Mouse (Mus musculus) B cell, adult 62 days (primary cell): ENCODE measurements around the gene Gm28171. TPM values are rescaled to one million over a fixed set of nuclear protein-coding genes. Genes with fewer than 3 reads are reported as not detected.

Experiments
- total RNA-seq: library from RNA; stranded (reverse); gene quantifications from 4 replicates; pipeline ENCODE4 v1.2.4, GENCODE M21; 2023

Gene Gm28171
- total RNA-seq = not detected in 4 replicates

GRCm38 (mm10) chrY:5793095-5793494, at the start of gene Gm28171:
Gene Gm28171 (plus strand): TSS chrY:5793395.

Other genes with a start within 250 kb of the Gm28171 start
- not detected in 4 replicates for gene Gm21854, start 136.4 kb upstream of the Gm28171 start, total RNA-seq
- gene Gm20914, start 67.4 kb upstream of the Gm28171 start, total RNA-seq = not detected in 4 replicates
- gene Gm21778, start 149.1 kb downstream of the Gm28171 start, total RNA-seq = not detected in 4 replicates